Mouse (Mus musculus) cerebellum, adult 8-10 months (tissue): ENCODE results near the gene Nell1.

Experiments used
- DNase-seq: peaks from one replicate; pipeline ENCODE4 v3.0.0; 2022

The Nell1 gene

GRCm38 (mm10) chr7:50573841-50574240 is 599.2 kb downstream of the Nell1 start:
- no peak for DNase-seq

GRCm38 (mm10) chr7:50588642-50589424 is 614.2 kb downstream of the Nell1 start:
- DNase-seq = no peak

- DNase-seq = no peak
Observed at GRCm38 (mm10) chr7:50598890-50599289, 624.2 kb downstream of the Nell1 start, which contains the start of gene 4933405O20Rik. Gene 4933405O20Rik, plus strand, starts transcription at chr7:50599190.

GRCm38 (mm10) chr7:50614101-50614500 is 639.4 kb downstream of the Nell1 start:
- DNase-seq = no peak

GRCm38 (mm10) chr7:50629186-50629585 is 654.5 kb downstream of the Nell1 start:
- no peak for DNase-seq

- no peak for DNase-seq
Observed at GRCm38 (mm10) chr7:50633147-50633546, 658.5 kb downstream of the Nell1 start.

- no peak for DNase-seq
Observed at GRCm38 (mm10) chr7:50672266-50672665, 697.6 kb downstream of the Nell1 start.

- no peak for DNase-seq
Observed at GRCm38 (mm10) chr7:50675444-50675843, 700.8 kb downstream of the Nell1 start.

- DNase-seq = no peak
Observed at GRCm38 (mm10) chr7:50677511-50677910, 702.8 kb downstream of the Nell1 start.

- DNase-seq = no peak
Observed at GRCm38 (mm10) chr7:50686337-50686736, 711.7 kb downstream of the Nell1 start.

- no peak for DNase-seq
Observed at GRCm38 (mm10) chr7:50725166-50725565, 750.5 kb downstream of the Nell1 start.

- DNase-seq = no peak
Observed at GRCm38 (mm10) chr7:50730951-50731350, 756.3 kb downstream of the Nell1 start.

GRCm38 (mm10) chr7:50755516-50755915 is 780.9 kb downstream of the Nell1 start:
- no peak for DNase-seq

- no peak for DNase-seq
Observed at GRCm38 (mm10) chr7:50756409-50756808, 781.7 kb downstream of the Nell1 start.

GRCm38 (mm10) chr7:50773516-50773915 is 798.9 kb downstream of the Nell1 start:
- no peak for DNase-seq

- DNase-seq = no peak
Observed at GRCm38 (mm10) chr7:50781105-50781504, 806.4 kb downstream of the Nell1 start.

GRCm38 (mm10) chr7:50783652-50784051 is 809.0 kb downstream of the Nell1 start:
- DNase-seq = no peak

GRCm38 (mm10) chr7:50826180-50826579 is 851.5 kb downstream of the Nell1 start:
- DNase-seq = no peak

GRCm38 (mm10) chr7:50832799-50833198 is 858.1 kb downstream of the Nell1 start:
- no peak for DNase-seq

- DNase-seq = no peak
Observed at GRCm38 (mm10) chr7:50842646-50843045, 868.0 kb downstream of the Nell1 start.

- no peak for DNase-seq
Observed at GRCm38 (mm10) chr7:50847921-50848320, 873.3 kb downstream of the Nell1 start.

GRCm38 (mm10) chr7:50850271-50850670 is 875.6 kb downstream of the Nell1 start:
- no peak for DNase-seq

GRCm38 (mm10) chr7:50870181-50870580 is 895.5 kb downstream of the Nell1 start:
- no peak for DNase-seq

GRCm38 (mm10) chr7:50887625-50888024 is 913.0 kb downstream of the Nell1 start:
- DNase-seq = no peak

GRCm38 (mm10) chr7:50899541-50900088 is 925.0 kb downstream of the Nell1 start:
- no peak for DNase-seq
